Mouse (Mus musculus): ENCODE results near the gene Npy1r. TPM values are rescaled to one million over a fixed set of nuclear protein-coding genes. Genes with fewer than 3 reads are reported as not detected.

Gene Npy1r
- polyA plus RNA-seq, 1 experiment from 2014 or later, result 4.0 TPM

Other genes starting within 250 kb of the Npy1r start
- 6.4 and 8.4 TPM in 2 replicates for gene Tma16, start 210.7 kb upstream of the Npy1r start, polyA plus RNA-seq (2015; fragmentation: Nextera tagmentation; extraction: Ambion mirVana)
- gene Tktl2, start 185.4 kb upstream of the Npy1r start, polyA plus RNA-seq (2015; fragmentation: Nextera tagmentation; extraction: Ambion mirVana), result not detected in 2 replicates
- not detected in 2 replicates for gene Npy5r, start 9.1 kb upstream of the Npy1r start, polyA plus RNA-seq (2015; fragmentation: Nextera tagmentation; extraction: Ambion mirVana)
- 1.8 and 1.9 TPM in 2 replicates for gene Naf1, start 163.0 kb downstream of the Npy1r start, polyA plus RNA-seq (2015; fragmentation: Nextera tagmentation; extraction: Ambion mirVana)